Mouse (Mus musculus): ENCODE measurements around the gene Hdac9. TPM values are rescaled to one million over a fixed set of nuclear protein-coding genes. Genes with fewer than 3 reads are reported as not detected.

Gene Hdac9
- polyA plus RNA-seq, 1 experiment from 2014 or later, result 12.0 TPM

GRCm38 (mm10) chr12:34231621-34232150 lies 685.2 kb downstream of the Hdac9 start:
- Histone ChIP-seq H3K9me3 (ENCODE audit: control insufficient read depth, low read length) (no peaks in the 10 kb centered on the region), H3K36me3 (replicated peaks; ENCODE audit: control insufficient read depth, insufficient read depth) (no peaks in the 10 kb centered on the region), H3K4me2 (replicated peaks) (no peak overlapping the region), H3K27me3 (ENCODE audit: control insufficient read depth, insufficient read depth, low read length) (no peaks in the 10 kb centered on the region), H3K27ac (no peak overlapping the region), H3K4me3 (replicated peaks; ENCODE audit: low read length) (no peak overlapping the region), H3K4me1 (replicated peaks; ENCODE audit: control insufficient read depth, insufficient read depth, low read length) (no peaks in the 10 kb centered on the region), H3K9ac (no peak overlapping the region)
- 77% methylated on average over 4 of the region's 4 CpGs for WGBS
- ATAC-seq (ENCODE audit: low FRiP score) (no peak), DNase-seq (ENCODE audit: low spot score) (no peak)

- H3K36me3 ChIP-seq (replicated peaks; ENCODE audit: control insufficient read depth, insufficient read depth), result no peaks in the 10 kb centered on the region
- H3K4me1 ChIP-seq (replicated peaks; ENCODE audit: control insufficient read depth, insufficient read depth, low read length), result 0 out of 2 replicates have a peak, but pooled peaks cover 2% of the 10 kb centered on the region
- no peaks in the 10 kb centered on the region for H3K9me3 ChIP-seq (ENCODE audit: control insufficient read depth, low read length)
- H3K27me3 ChIP-seq (ENCODE audit: control insufficient read depth, insufficient read depth, low read length), result no peaks in the 10 kb centered on the region
- ATAC-seq (ENCODE audit: low FRiP score), result no peak
- H3K4me3 ChIP-seq (replicated peaks; ENCODE audit: low read length), result no peak overlapping the region
- no peak overlapping the region for H3K27ac ChIP-seq
- DNase-seq (ENCODE audit: low spot score), result no peak
- 77% methylated on average over 2 of the region's 2 CpGs for WGBS
- no peak overlapping the region for H3K9ac ChIP-seq
- H3K4me2 ChIP-seq (replicated peaks), result no peak overlapping the region
Measured at GRCm38 (mm10) chr12:34224505-34224904, 692.4 kb downstream of the Hdac9 start.

- Histone ChIP-seq H3K27me3 (ENCODE audit: control insufficient read depth, insufficient read depth, low read length) (no peaks in the 10 kb centered on the region), H3K4me1 (replicated peaks; ENCODE audit: control insufficient read depth, insufficient read depth, low read length) (0 out of 2 replicates have a peak, but pooled peaks cover 2% of the 10 kb centered on the region), H3K36me3 (replicated peaks; ENCODE audit: control insufficient read depth, insufficient read depth) (no peaks in the 10 kb centered on the region), H3K27ac (no peak overlapping the region), H3K9me3 (ENCODE audit: control insufficient read depth, low read length) (no peaks in the 10 kb centered on the region), H3K4me2 (replicated peaks) (no peak overlapping the region), H3K9ac (no peak overlapping the region), H3K4me3 (replicated peaks; ENCODE audit: low read length) (no peak overlapping the region)
- ATAC-seq (ENCODE audit: low FRiP score) (no peak), DNase-seq (ENCODE audit: low spot score) (no peak)
- 72% methylated on average over 9 of the region's 9 CpGs for WGBS
Measured at GRCm38 (mm10) chr12:34221014-34221413, 695.9 kb downstream of the Hdac9 start.

- WGBS, result 35% methylated on average over 9 of the region's 9 CpGs
- DNase-seq (ENCODE audit: low spot score), result no peak
- H3K4me1 ChIP-seq (replicated peaks; ENCODE audit: control insufficient read depth, insufficient read depth, low read length), result 0 out of 2 replicates have a peak, but pooled peaks cover 3% of the 10 kb centered on the region
Measured at GRCm38 (mm10) chr12:34220051-34220926, 696.6 kb downstream of the Hdac9 start.

GRCm38 (mm10) chr12:34218561-34218960 lies 698.3 kb downstream of the Hdac9 start:
- Histone ChIP-seq H3K36me3 (replicated peaks; ENCODE audit: control insufficient read depth, insufficient read depth) (no peaks in the 10 kb centered on the region), H3K27me3 (ENCODE audit: control insufficient read depth, insufficient read depth, low read length) (no peaks in the 10 kb centered on the region), H3K4me3 (replicated peaks; ENCODE audit: low read length) (no peak overlapping the region), H3K27ac (no peak overlapping the region), H3K9me3 (ENCODE audit: control insufficient read depth, low read length) (no peaks in the 10 kb centered on the region), H3K4me1 (replicated peaks; ENCODE audit: control insufficient read depth, insufficient read depth, low read length) (peaks cover 7% of the 10 kb centered on the region; the same call in 1 of the 2 replicates), H3K4me2 (replicated peaks) (no peak overlapping the region), H3K9ac (no peak overlapping the region)
- 93% methylated on average over 2 of the region's 2 CpGs for WGBS
- no peak for DNase-seq (ENCODE audit: low spot score)
- ATAC-seq (ENCODE audit: low FRiP score), result no peak

More at GRCm38 (mm10) chr12:34220051-34220926, 696.6 kb downstream of the Hdac9 start:
- no peak for ATAC-seq (ENCODE audit: low FRiP score)
- no peak overlapping the region for H3K4me2 ChIP-seq (replicated peaks)
- no peak overlapping the region for H3K4me3 ChIP-seq (replicated peaks; ENCODE audit: low read length)
- no peaks in the 10 kb centered on the region for H3K36me3 ChIP-seq (replicated peaks; ENCODE audit: control insufficient read depth, insufficient read depth)
- no peak overlapping the region for H3K27ac ChIP-seq
- no peak overlapping the region for H3K9ac ChIP-seq
- H3K27me3 ChIP-seq (ENCODE audit: control insufficient read depth, insufficient read depth, low read length), result no peaks in the 10 kb centered on the region
- H3K9me3 ChIP-seq (ENCODE audit: control insufficient read depth, low read length), result no peaks in the 10 kb centered on the region

- no peaks in the 10 kb centered on the region for H3K9me3 ChIP-seq (ENCODE audit: control insufficient read depth, low read length)
- no peak overlapping the region for H3K4me3 ChIP-seq (replicated peaks; ENCODE audit: low read length)
- WGBS, result 56% methylated on average over 17 of the region's 17 CpGs
- H3K9ac ChIP-seq, result no peak overlapping the region
- ATAC-seq (ENCODE audit: low FRiP score), result no peak
- H3K27me3 ChIP-seq (ENCODE audit: control insufficient read depth, insufficient read depth, low read length), result no peaks in the 10 kb centered on the region
- H3K4me2 ChIP-seq (replicated peaks), result no peak overlapping the region
- H3K27ac ChIP-seq, result no peak overlapping the region
- peaks cover 7% of the 10 kb centered on the region; the same call in 1 of the 2 replicates for H3K4me1 ChIP-seq (replicated peaks; ENCODE audit: control insufficient read depth, insufficient read depth, low read length)
- H3K36me3 ChIP-seq (replicated peaks; ENCODE audit: control insufficient read depth, insufficient read depth), result no peaks in the 10 kb centered on the region
- DNase-seq (ENCODE audit: low spot score), result peak; percentile 37
Measured at GRCm38 (mm10) chr12:34215023-34216020, 701.6 kb downstream of the Hdac9 start.

GRCm38 (mm10) chr12:34212162-34212561 lies 704.7 kb downstream of the Hdac9 start:
- Histone ChIP-seq H3K4me3 (replicated peaks; ENCODE audit: low read length) (no peak overlapping the region), H3K27ac (no peak overlapping the region), H3K9ac (no peak overlapping the region), H3K36me3 (replicated peaks; ENCODE audit: control insufficient read depth, insufficient read depth) (no peaks in the 10 kb centered on the region), H3K4me1 (replicated peaks; ENCODE audit: control insufficient read depth, insufficient read depth, low read length) (peaks cover 5% of the 10 kb centered on the region; the same call in 1 of the 2 replicates), H3K4me2 (replicated peaks) (no peak overlapping the region), H3K27me3 (ENCODE audit: control insufficient read depth, insufficient read depth, low read length) (no peaks in the 10 kb centered on the region), H3K9me3 (ENCODE audit: control insufficient read depth, low read length) (no peaks in the 10 kb centered on the region)
- 92% methylated on average over 3 of the region's 3 CpGs for WGBS
- ATAC-seq (ENCODE audit: low FRiP score) (no peak), DNase-seq (ENCODE audit: low spot score) (no peak)

- no peak overlapping the region for H3K4me2 ChIP-seq (replicated peaks)
- ATAC-seq (ENCODE audit: low FRiP score) (no peak), DNase-seq (ENCODE audit: low spot score) (no peak)
- H3K4me1 ChIP-seq (replicated peaks; ENCODE audit: control insufficient read depth, insufficient read depth, low read length), result no peaks in the 10 kb centered on the region
- no peaks in the 10 kb centered on the region for H3K27me3 ChIP-seq (ENCODE audit: control insufficient read depth, insufficient read depth, low read length)
- H3K36me3 ChIP-seq (replicated peaks; ENCODE audit: control insufficient read depth, insufficient read depth), result no peaks in the 10 kb centered on the region
- H3K9ac ChIP-seq, result no peak overlapping the region
- no peak overlapping the region for H3K27ac ChIP-seq
- H3K4me3 ChIP-seq (replicated peaks; ENCODE audit: low read length), result no peak overlapping the region
- 72% methylated on average over 3 of the region's 3 CpGs for whole genome bisulfite sequencing
- no peaks in the 10 kb centered on the region for H3K9me3 ChIP-seq (ENCODE audit: control insufficient read depth, low read length)
Measured at GRCm38 (mm10) chr12:34201471-34201870, 715.4 kb downstream of the Hdac9 start.

- ATAC-seq (ENCODE audit: low FRiP score), result no peak
- no peak overlapping the region for H3K9ac ChIP-seq
- H3K36me3 ChIP-seq (replicated peaks; ENCODE audit: control insufficient read depth, insufficient read depth), result no peaks in the 10 kb centered on the region
- DNase-seq (ENCODE audit: low spot score), result no peak
- no peak overlapping the region for H3K27ac ChIP-seq
- H3K4me3 ChIP-seq (replicated peaks; ENCODE audit: low read length), result no peak overlapping the region
- no peaks in the 10 kb centered on the region for H3K4me1 ChIP-seq (replicated peaks; ENCODE audit: control insufficient read depth, insufficient read depth, low read length)
- no peak overlapping the region for H3K4me2 ChIP-seq (replicated peaks)
- no peaks in the 10 kb centered on the region for H3K9me3 ChIP-seq (ENCODE audit: control insufficient read depth, low read length)
- no peaks in the 10 kb centered on the region for H3K27me3 ChIP-seq (ENCODE audit: control insufficient read depth, insufficient read depth, low read length)
- 78% methylated on average over 4 of the region's 4 CpGs for WGBS
Measured at GRCm38 (mm10) chr12:34200030-34200446, 716.9 kb downstream of the Hdac9 start.

All from hindbrain, embryonic 14.5 days (tissue).